Mouse (Mus musculus) retina, postnatal 7 days (tissue): ENCODE measurements around the gene Nkx2-2.

Source experiments
- DNase-seq: peaks from one replicate; pipeline ENCODE4 v3.0.0-alpha.2; 2012; ENCODE audit warnings: low read depth, low spot score

Gene Nkx2-2

GRCm38 (mm10) chr2:147193271-147194255 lies at the start of gene Nkx2-2:
Gene Nkx2-2, minus strand, starts transcription at chr2:147194243.
- no peak for DNase-seq

GRCm38 (mm10) chr2:147235707-147236290 lies 41.8 kb upstream of the Nkx2-2 start:
- DNase-seq = no peak

DNA sequence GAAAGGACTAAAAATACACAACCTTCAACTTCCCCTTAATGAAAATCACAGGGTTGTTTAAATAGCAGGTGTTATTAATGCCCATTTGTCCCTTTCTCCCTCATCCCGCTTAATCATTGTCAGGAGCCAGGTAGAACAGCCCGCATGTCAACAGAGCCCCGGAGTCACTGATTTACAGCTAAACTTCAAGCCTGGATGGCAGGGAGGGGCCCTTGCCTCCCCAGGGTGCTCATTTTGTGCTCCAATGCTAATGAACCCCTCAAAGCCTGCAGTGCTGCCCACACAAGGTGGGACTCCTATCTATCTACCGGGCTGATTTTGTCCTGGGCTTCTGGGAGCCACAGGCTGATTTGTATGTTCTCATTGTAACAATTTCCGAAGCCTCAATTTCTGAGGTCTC lies 37.1 kb upstream of the Nkx2-2 start:
- DNase-seq = no peak

DNA sequence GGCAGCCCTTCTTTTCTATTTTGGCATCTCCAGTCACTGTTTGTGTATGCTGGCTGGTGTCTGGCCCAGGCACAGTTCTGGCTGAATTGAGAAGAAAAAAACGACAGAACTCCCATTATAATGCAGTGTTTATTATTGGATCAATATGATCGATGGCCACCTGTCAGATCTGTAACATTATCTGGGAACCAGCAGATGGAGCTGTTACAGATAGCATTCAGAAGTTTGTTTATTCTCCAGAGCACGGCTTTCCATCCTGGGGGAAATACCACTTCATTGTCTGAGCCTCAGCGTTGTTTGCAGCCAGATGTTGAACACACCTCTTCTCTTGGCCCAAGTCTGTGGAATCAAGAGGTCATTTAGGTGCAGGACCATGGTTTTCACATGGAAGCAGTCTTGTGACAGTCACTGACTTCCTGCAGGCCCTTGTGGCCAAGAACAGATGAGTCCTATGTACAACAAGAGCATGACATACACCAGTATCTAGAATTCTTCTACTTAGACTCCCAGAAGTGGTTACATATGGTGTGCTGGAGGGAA lies 11.1 kb upstream of the Nkx2-2 start:
- DNase-seq = no peak

DNA sequence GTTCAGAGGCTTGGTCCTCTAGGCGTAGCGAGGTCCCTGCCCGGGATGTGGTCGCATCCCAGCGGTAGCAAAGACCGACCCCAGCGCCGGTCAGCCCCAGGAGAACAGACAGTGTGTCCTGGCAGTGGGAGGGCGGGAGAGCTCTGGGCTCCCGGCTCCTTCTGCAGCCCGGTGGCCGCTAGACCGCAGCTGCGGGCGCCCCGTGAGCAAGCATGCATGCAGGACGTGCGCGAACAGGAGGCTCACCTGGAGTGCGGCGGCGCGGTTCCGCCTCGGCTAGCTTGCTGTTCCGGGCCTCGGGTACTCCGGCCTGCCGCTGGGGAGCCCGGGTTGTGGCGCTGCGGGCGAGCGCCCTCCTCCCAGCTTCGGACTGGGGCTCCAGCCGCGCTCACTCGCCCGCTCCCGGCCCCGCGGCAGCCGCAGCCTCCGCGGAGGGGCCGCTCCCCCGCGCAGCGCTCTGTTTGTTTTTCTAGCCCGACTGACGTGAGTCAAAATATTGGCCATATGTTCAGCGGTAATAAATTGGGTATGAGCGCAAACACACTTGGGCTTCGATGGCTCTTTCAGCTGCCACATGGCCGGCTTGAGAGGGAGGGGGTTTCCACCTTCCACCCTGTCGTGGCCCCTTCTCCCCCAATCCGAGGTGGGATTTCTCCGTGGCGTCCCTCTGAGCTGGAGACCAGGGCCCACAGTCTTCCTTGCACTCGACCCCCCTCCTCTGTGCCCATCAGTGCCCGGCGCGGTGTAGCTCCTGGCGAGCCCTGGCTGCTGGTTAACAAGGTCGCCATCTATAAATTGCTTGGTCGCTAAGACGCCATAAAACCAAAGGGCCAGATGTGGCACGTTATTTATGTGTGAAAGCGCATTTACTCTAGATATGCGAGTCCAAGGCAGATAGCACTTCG lies 920 bp upstream of the Nkx2-2 start:
- DNase-seq = no peak

DNA sequence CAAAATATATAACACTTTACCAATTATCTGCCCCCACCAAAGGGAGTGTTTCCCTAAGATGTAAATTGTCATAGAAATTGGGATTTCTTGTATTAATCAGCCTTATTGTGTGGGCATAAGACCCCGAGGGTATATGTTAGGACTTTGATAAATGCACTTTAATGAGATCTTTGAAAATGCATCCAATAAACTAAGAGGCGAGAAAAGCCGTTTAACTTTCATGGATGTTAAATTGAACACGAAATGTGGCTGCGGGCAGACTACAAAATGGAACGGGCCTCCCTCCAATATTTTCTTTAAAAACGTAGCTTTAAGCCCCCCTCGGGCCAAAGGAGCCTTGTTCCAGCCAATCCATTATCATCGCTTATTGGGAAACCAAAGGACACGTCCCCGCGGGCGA lies 1.3 kb downstream of the Nkx2-2 start:
- DNase-seq = no peak

DNA sequence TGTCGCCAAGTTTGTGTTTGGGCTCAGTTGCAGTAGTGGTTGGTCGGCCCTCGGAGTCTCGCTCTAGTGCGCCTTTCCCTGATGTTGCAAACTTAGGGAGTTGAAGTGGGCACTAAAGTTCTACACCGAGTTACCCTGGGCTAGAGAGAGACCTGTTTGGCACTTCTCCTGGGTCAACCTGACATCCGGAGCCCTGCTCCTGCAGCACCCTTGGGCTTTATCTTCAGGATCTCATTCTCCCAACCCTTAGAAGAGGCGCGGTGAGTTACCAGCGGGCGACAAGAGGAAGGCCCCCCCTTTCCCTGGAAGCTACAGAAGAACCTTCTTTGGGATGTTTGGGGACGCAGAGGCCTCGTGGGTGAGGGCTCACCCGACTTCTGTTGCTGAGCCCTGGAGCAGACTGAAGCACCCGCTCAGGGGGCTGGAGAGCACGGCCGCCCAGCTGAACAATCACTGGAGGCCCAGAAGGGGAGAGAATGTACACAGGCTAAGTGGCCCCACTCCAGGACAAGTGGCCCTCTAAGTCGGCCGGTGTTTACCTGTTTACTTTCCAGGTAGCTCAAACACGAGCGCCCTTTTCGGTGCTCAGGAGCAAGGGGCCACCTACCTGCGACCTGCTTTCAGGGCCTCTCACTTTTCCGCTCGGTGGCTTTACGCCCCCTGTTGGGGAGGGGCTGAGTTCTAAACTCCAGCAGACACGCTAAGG lies 3.6 kb downstream of the Nkx2-2 start:
- no peak for DNase-seq

DNA sequence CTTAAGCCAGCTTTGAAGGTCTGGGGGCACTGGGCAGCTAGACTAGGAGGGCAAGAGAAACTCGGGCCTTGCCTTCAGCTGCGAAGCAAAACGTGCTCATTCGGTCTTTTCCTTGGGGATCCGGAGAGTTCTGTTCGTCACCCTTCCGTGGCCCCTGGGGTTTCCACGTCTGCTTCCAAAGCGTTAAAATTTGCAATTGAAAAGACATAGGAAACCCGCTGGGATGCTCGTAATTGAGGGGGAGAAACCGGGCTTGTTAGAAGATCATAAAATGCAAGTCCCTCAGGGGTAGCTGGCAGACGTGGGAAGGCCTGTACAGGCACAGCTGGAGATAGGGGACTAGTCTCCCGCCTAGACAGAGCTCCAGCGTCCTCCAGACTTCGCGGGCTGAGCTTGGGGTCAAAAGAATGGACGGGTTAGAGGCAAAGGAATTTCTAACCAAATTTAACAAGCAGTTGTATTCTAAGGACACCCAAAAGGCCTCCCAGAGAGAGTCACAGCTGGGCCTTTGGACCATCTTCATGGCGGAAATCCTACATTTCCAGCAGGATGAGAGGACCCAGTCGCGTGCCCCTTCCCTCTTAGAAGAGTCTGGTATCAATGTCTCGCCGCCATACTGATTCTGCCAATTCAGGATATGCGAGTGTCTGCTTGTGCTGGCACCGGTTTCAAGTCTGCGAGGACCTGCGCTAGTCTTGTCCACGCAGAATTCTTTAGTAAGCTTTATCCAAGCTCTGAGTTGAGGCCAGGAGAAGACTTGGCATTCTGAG lies 4.3 kb downstream of the Nkx2-2 start:
- DNase-seq = no peak

GRCm38 (mm10) chr2:147188871-147189545 lies 5.0 kb downstream of the Nkx2-2 start:
- no peak for DNase-seq

DNA sequence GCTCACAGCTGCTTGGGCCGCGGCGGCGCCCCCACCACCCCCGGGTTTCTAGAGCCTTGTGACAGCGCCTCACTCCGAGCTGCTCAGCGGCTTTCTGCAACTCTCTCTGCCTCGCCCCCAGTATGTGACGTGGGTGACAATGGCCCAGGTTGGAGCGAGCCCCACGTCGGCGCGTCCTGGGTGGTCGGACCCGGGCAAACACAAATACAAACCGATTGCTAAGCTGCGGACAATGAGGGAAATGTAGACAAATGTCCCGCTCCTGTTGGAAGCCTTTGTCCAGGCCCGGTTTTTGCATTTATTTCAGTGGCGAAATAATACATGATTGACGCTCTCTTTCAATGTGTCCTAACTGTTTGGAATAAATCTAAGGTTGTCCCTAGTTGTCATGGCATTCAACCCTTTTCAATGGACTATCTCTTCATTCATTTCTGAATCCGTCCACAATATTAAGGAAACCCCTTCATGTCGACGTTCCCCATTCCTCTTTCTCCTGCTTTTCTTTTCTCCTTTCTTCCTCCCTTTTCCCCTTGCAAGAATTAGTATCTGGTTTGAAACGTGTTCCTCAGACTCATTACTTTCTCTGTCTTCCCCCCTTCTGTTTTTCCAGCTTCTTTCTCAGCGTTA lies 5.9 kb downstream of the Nkx2-2 start:
- DNase-seq = no peak

DNA sequence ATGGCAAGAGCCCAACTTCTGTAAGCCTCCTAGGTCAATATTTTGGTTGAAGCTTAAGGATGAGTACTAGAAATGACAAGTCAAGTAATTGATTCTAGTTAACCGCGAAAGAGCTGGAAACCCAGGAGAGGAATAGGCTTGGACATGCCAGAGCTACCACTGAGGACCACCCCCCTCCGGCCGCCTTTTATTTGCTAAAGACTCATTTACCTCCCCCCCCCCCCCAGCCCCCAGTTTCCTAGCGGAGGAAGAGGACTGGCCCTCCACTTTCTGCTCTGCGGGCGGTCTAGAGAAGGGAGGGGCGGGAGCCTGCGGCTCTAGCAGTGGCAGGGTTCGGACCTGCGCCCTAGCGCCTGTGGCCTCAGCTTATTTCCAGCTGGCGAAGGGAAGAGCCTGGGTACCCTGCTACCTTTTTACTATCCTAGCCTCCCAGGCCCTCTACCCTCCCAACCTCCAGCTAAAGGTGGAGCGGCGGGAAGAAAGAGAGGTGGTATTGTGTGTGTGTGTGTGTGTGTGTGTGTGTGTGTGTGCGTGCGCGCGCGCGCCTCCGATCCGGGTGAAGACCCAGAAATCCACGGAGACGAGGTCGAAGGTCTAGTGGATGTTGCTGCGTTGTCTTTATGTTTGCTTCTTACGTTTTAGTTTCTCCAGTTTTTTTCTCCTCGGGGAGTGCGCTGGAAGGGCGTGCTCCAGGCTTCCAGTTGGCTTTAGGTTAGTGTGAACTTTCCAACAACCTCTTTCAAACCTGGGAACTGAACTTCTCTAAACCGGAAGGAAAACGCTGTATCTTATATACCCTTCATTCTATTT lies 6.8 kb downstream of the Nkx2-2 start:
- no peak for DNase-seq

GRCm38 (mm10) chr2:147186261-147186681 lies 7.8 kb downstream of the Nkx2-2 start:
- DNase-seq = no peak

GRCm38 (mm10) chr2:147185561-147185960 lies 8.5 kb downstream of the Nkx2-2 start:
- no peak for DNase-seq

DNA sequence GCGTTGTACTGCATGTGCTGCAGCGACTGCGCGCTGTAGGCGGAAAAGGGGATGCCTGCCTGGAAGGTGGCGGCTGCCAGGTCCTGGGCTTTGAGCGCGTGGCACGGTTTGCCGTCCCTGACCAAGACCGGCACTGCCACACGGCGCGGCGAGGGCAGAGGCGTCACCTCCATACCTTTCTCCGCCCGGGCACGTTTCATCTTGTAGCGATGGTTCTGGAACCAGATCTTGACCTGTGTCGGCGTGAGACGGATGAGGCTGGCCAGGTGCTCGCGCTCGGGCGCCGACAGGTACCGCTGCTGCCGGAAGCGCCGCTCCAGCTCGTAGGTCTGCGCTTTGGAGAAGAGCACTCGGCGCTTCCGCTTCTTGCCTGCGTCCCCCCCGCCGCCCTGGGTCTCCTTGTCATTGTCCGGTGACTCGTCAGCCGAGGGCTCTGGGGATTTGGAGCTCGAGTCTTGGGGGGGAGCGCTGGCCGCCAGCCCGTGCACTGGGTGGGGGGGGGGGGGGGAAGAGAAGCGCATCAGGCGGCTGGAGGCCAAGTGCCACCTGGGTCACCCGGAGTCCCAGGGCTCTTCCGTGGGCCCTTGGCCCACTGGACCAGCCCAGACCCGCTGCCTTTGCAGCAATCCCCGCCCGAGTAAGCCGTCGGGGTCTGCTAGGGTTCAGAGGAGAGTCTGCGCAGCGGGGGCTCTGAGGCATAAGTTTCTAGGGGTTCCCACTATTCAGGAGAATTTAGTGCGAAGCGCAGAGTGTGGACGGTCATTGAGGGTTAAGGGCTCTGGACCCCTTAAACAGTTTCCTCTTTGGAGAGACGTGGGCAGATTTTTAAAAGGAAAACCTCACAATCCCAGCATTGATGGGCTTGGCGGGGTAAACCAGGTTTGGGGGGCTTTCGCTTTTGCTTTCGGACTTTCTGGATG lies 9.7 kb downstream of the Nkx2-2 start:
- no peak for DNase-seq

DNA sequence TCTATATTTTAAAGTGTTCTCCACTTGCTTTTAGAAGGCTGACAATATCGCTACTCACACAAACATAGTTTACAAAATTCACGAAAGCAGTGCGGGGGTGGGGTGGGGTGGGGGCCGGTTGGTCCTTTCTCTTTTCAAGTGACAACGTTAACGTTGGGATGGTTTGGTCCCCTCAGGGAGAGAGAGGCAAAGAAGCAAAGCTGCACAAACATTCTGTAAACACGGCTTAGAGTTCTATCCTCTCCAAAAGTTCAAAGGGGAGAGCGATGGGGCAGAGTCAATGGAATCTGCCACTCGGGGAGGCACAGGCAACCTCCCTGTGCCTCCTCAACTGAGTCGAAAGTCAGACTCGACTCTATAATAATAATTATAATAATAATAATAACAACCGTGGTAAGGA lies 10.5 kb downstream of the Nkx2-2 start:
- no peak for DNase-seq

GRCm38 (mm10) chr2:147182709-147183260 lies 11.3 kb downstream of the Nkx2-2 start:
- DNase-seq = no peak
